Mouse (Mus musculus): ENCODE results near the gene Dbnl. TPM values are rescaled to one million over a fixed set of nuclear protein-coding genes. Genes with fewer than 3 reads are reported as not detected.

Dbnl gene
- total and polyA plus RNA-seq, 2 experiments from 2014 or later: 77.8 to 130 TPM

DNA sequence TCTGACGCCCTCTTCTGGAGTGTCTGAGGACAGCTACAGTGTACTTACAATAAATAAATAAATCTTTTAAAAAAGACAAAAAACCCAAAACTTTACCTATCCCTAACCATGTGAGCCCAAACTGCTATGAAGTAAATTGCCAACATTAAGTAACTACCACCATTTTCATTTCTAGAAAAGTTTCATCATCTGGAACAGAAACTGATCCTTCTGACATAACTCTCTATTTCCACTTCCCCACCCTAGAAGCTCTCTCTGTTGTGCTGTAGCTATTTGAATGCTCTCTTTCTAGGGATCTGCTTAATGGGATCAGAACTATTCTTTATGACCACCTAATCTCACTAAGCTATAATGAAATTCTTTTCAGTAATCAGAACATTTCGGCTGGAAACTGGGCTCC, 43.3 kb upstream of the Dbnl start:
- H3K9me3 ChIP-seq (ENCODE audit: low read length): no peaks in the 10 kb centered on the region
- H3K9ac ChIP-seq: no peak overlapping the region
- H3K4me2 ChIP-seq (ENCODE audit: low read depth): no peak overlapping the region
- H3K4me1 ChIP-seq (ENCODE audit: insufficient read depth): no peaks in the 10 kb centered on the region
- TF ChIP-seq CTCF (IDR thresholded peaks at IDR 0.05; ENCODE audit: low read depth): no peak
- DNase-seq (no peak), ATAC-seq (no peak)
- WGBS: 80% methylated on average over 2 of the region's 2 CpGs
- H3K27me3 ChIP-seq (ENCODE audit: insufficient read depth, low read length): no peaks in the 10 kb centered on the region
- H3K27ac ChIP-seq (ENCODE audit: low read depth, low read length): no peak overlapping the region
- no peak overlapping the region for H3K4me3 ChIP-seq (ENCODE audit: low read depth, low read length)
- no peaks in the 10 kb centered on the region for H3K36me3 ChIP-seq (ENCODE audit: insufficient read depth)

DNA sequence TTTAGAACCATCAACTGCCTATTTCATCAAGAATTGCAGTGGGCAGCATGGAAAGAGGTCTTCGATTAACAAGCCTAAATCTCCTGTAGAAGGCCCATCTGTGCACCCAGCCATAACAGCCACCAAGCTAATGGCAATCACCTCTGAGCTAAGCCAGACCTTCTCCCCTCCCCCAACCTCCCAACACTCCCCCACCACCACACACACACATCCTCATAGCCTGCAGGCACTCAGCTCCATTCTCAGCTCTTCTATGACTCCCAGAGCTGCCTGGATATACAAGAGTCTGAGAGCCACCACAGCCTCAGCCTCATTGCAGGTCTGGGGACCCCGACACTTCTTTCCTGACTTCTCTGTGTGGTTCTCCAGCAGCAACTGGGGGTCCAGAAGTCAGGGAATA, 34.5 kb upstream of the Dbnl start:
- H3K4me2 ChIP-seq (ENCODE audit: low read depth): no peak overlapping the region
- H3K27ac ChIP-seq (ENCODE audit: low read depth, low read length): no peak overlapping the region
- H3K9me3 ChIP-seq (ENCODE audit: low read length): no peaks in the 10 kb centered on the region
- no peak overlapping the region for H3K4me3 ChIP-seq (ENCODE audit: low read depth, low read length)
- no peak overlapping the region for H3K9ac ChIP-seq
- H3K4me1 ChIP-seq (ENCODE audit: insufficient read depth): no peaks in the 10 kb centered on the region
- no peaks in the 10 kb centered on the region for H3K27me3 ChIP-seq (ENCODE audit: insufficient read depth, low read length)
- WGBS: 99% methylated on average over 2 of the region's 2 CpGs
- ATAC-seq: no peak
- DNase-seq: no peak
- no peak for TF ChIP-seq CTCF (IDR thresholded peaks at IDR 0.05; ENCODE audit: low read depth)
- H3K36me3 ChIP-seq (ENCODE audit: insufficient read depth): no peaks in the 10 kb centered on the region

DNA sequence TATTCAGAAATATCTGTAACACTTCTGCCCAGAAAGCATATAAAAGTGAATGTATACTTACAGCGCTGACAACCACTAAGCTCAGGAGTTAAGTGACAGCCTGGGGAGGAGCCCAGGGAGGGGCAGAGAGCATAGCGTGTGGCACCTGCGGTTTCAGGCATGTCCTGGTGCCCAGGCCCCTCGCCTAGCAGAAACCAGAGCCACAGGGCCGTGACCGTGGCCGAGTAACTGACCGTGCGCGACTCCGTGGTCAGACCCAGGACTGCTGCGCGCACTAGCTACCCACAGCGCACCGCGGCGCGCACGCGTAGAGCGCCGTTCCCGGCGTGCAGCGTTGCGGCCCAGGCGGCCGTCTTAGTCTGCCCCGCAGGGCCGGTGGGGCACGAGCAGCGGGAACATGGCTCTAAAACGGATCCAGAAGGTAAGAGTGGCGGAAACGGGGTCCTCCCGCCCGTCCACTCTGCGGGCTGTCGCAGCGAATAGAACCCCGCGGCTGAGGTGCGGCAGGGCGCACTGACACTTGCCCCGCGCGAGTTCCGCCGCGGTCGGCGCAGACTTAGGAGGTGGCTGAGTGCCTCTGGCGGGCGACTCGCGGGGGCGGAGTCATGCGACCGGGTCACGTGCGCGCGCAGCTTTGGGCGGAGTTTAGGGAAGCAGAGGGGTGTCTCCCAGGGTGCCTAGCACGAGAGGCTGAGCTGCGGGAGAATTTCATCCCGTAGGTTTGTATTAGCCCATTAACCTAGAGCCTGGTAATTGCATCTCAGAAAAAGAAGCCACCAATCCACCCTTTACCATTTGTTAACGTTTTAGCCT, 26.3 kb upstream of the Dbnl start, which contains the start of gene Urgcp:
Gene Urgcp (minus strand): TSS at position 557 of the 813 bp plus-strand sequence.
- ATAC-seq: peak; percentile 98
- no peaks in the 10 kb centered on the region for H3K27me3 ChIP-seq (ENCODE audit: insufficient read depth, low read length)
- no peaks in the 10 kb centered on the region for H3K36me3 ChIP-seq (ENCODE audit: insufficient read depth)
- peak within 1 kb of the TSS; percentile 78 for H3K4me3 ChIP-seq (ENCODE audit: low read depth, low read length)
- H3K4me2 ChIP-seq (ENCODE audit: low read depth): peak within 1 kb of the TSS; percentile 75
- peak; percentile 97 for DNase-seq
- TF ChIP-seq CTCF (IDR thresholded peaks at IDR 0.05; ENCODE audit: low read depth): peak; percentile 34
- no peaks in the 10 kb centered on the region for H3K9me3 ChIP-seq (ENCODE audit: low read length)
- 1% methylated on average over 68 of the region's 68 CpGs for WGBS
- H3K27ac ChIP-seq (ENCODE audit: low read depth, low read length): peak within 1 kb of the TSS; percentile 97
- no peaks in the 10 kb centered on the region for H3K4me1 ChIP-seq (ENCODE audit: insufficient read depth)
- H3K9ac ChIP-seq: peak within 1 kb of the TSS; percentile 80

DNA sequence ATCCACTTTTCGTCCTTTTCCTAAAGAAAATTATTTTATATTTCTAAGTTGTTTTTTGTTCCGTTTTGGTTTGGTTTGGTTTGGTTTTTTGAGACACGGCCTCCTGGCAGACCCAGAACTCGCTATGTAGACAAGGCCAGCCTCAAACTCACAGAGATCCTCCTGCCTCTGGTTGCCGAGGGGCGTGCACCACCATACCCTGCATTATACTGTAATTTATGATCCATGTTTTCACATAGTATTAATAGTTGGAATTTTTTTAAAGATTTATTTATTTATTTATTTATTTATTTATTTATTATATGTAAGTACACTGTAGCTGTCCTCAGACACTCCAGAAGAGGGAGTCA, 25.7 kb upstream of the Dbnl start:
- Histone ChIP-seq H3K36me3 (ENCODE audit: insufficient read depth) (no peaks in the 10 kb centered on the region), H3K4me1 (ENCODE audit: insufficient read depth) (no peaks in the 10 kb centered on the region), H3K4me3 (ENCODE audit: low read depth, low read length) (peak overlapping the region; percentile 78), H3K27ac (ENCODE audit: low read depth, low read length) (peak overlapping the region; percentile 97), H3K4me2 (ENCODE audit: low read depth) (peak overlapping the region; percentile 75), H3K9ac (peak overlapping the region; percentile 80), H3K27me3 (ENCODE audit: insufficient read depth, low read length) (no peaks in the 10 kb centered on the region), H3K9me3 (ENCODE audit: low read length) (no peaks in the 10 kb centered on the region)
- no peak for DNase-seq
- peak; percentile 0; the same call in 1 of the 2 replicates for ATAC-seq
- 17% methylated on average over 6 of the region's 6 CpGs for whole genome bisulfite sequencing
- TF ChIP-seq CTCF (IDR thresholded peaks at IDR 0.05; ENCODE audit: low read depth): no peak

DNA sequence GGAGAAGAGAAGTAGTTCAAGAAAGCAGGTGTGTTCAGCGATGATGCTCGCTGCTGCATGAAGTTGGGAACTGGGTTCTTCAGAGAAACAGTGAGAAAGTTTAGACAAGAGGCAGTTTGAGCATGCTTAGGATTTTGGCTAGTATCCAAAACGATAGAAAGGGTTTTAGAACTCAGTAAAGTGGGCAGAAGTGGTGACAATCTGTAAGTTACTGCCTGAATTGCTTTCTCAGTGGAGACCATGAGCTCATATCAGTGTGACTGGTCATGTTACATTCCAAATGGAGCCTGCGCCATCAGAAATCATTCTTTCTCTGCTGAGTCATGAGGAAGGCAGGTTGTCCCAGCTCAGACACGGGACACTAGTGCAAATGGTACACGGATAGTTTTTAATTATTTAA, 22.3 kb upstream of the Dbnl start:
- H3K9me3 ChIP-seq (ENCODE audit: low read length): no peaks in the 10 kb centered on the region
- no peak overlapping the region for H3K4me2 ChIP-seq (ENCODE audit: low read depth)
- no peak for TF ChIP-seq CTCF (IDR thresholded peaks at IDR 0.05; ENCODE audit: low read depth)
- H3K36me3 ChIP-seq (ENCODE audit: insufficient read depth): peaks cover 19% of the 10 kb centered on the region
- no peak overlapping the region for H3K4me3 ChIP-seq (ENCODE audit: low read depth, low read length)
- no peak for DNase-seq
- no peak for ATAC-seq
- H3K27ac ChIP-seq (ENCODE audit: low read depth, low read length): no peak overlapping the region
- 85% methylated on average over 6 of the region's 6 CpGs for WGBS
- H3K27me3 ChIP-seq (ENCODE audit: insufficient read depth, low read length): no peaks in the 10 kb centered on the region
- no peak overlapping the region for H3K9ac ChIP-seq
- H3K4me1 ChIP-seq (ENCODE audit: insufficient read depth): no peaks in the 10 kb centered on the region

DNA sequence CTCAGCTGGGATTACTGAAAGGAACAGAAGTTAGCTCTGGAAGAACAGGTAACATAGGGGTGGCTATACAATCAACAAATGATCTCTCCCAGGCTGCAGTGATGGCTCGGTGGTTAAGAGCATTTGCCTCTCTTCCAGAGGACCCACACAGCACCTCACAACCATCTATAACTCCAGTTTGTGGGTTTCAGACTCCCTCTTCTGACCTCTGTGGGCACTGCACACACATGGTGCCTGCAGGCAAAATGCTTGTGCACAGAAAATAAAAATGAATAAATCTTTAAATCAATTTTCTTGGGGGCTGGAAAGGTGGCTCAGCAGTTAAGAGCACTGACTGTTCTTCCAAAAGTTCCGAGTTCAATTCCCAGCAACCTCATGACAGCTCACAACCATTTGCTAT, 9.8 kb upstream of the Dbnl start:
- no peaks in the 10 kb centered on the region for H3K4me1 ChIP-seq (ENCODE audit: insufficient read depth)
- peak; percentile 42 for TF ChIP-seq CTCF (IDR thresholded peaks at IDR 0.05; ENCODE audit: low read depth)

DNA sequence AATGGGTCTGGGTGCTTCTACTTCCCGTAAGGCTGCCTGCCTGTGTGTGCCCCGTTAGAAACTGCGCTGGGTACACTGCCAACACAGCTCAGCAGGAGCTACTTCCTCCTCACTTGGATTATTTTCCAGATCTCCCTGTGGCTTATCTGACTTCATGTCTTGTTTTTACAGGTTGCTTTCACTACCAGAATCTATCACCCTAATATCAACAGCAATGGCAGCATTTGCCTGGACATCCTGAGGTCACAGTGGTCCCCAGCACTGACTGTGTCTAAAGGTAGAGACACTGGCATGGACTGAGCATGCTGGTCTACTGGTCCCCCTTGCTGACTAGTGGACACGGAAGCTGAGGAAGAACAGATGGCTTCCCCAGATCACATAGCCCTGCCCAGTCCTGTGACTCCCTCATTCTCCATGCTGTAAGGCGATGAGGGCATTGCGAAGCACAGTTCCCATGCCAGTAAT, 8.2 kb upstream of the Dbnl start:
- no peak overlapping the region for H3K4me2 ChIP-seq (ENCODE audit: low read depth)
- ATAC-seq: no peak
- no peaks in the 10 kb centered on the region for H3K4me1 ChIP-seq (ENCODE audit: insufficient read depth)
- no peak for DNase-seq
- H3K9ac ChIP-seq: no peak overlapping the region
- no peak overlapping the region for H3K27ac ChIP-seq (ENCODE audit: low read depth, low read length)
- peaks cover 6% of the 10 kb centered on the region; the same call in 1 of the 2 replicates for H3K36me3 ChIP-seq (ENCODE audit: insufficient read depth)
- TF ChIP-seq CTCF (IDR thresholded peaks at IDR 0.05; ENCODE audit: low read depth): no peak
- H3K27me3 ChIP-seq (ENCODE audit: insufficient read depth, low read length): no peaks in the 10 kb centered on the region
- H3K9me3 ChIP-seq (ENCODE audit: low read length): no peaks in the 10 kb centered on the region
- 89% methylated on average over 6 of the region's 6 CpGs for WGBS
- no peak overlapping the region for H3K4me3 ChIP-seq (ENCODE audit: low read depth, low read length)

More for the DNA sequence above, 9.8 kb upstream of the Dbnl start:
- DNase-seq: no peak
- Histone ChIP-seq H3K4me2 (ENCODE audit: low read depth) (no peak overlapping the region), H3K27me3 (ENCODE audit: insufficient read depth, low read length) (no peaks in the 10 kb centered on the region), H3K4me3 (ENCODE audit: low read depth, low read length) (no peak overlapping the region), H3K36me3 (ENCODE audit: insufficient read depth) (peaks cover 6% of the 10 kb centered on the region; the same call in 1 of the 2 replicates), H3K9me3 (ENCODE audit: low read length) (no peaks in the 10 kb centered on the region), H3K9ac (no peak overlapping the region), H3K27ac (ENCODE audit: low read depth, low read length) (no peak overlapping the region)
- ATAC-seq: no peak
- WGBS: 68% methylated on average over 2 of the region's 2 CpGs

Measured in forebrain, postnatal 0 days (tissue).